Mouse (Mus musculus) cortical plate, adult 2 months (tissue): Measurements from ENCODE around the gene Patl2. TPM values are rescaled to one million over a fixed set of nuclear protein-coding genes. Genes with fewer than 3 reads are reported as not detected.
A peak's percentile ranks its signal among the peaks of the same experiment; 100 is the strongest.

ENCODE experiments used
- H3K27ac ChIP-seq: fragments of 200-500 bp; 2 replicates; pipeline ENCODE4 v1.5.1; 2012; ENCODE audit warnings: low read length, control low read depth, inconsistent platforms; ENCODE audit not compliant: insufficient read depth
- H3K4me1 ChIP-seq: fragments of 200-500 bp; 2 replicates; pipeline ENCODE4 v1.6.1; 2011; ENCODE audit warnings: low read length; ENCODE audit not compliant: control insufficient read depth, insufficient read depth
- H3K4me3 ChIP-seq: fragments of 200-500 bp; 2 replicates; pipeline ENCODE4 v1.5.1; 2011; ENCODE audit warnings: mild to moderate bottlenecking, low read length, control low read depth; ENCODE audit not compliant: insufficient read depth
- CTCF ChIP-seq: fragments of 200-500 bp; IDR thresholded peaks from 2 replicates; pipeline ENCODE4 v1.5.1; 2011; ENCODE audit warnings: mild to moderate bottlenecking, control low read depth, low read length; ENCODE audit not compliant: insufficient read depth; ENCODE audit errors: extremely low read depth
- POLR2A ChIP-seq: fragments of 200-500 bp; IDR thresholded peaks from 2 replicates; pipeline ENCODE4 v1.6.1; 2011; ENCODE audit warnings: mild to moderate bottlenecking, low read length, control low read depth; ENCODE audit not compliant: insufficient read depth; ENCODE audit errors: extremely low read depth
- polyA plus RNA-seq: library from polyadenylated mRNA; depleted of rRNA; stranded (reverse); fragments of >200 nt; gene quantifications from 2 replicates; pipeline ENCODE4 v1.2.3, GENCODE M21; 2012

Gene Patl2
- polyA plus RNA-seq, 1 experiment: 0.08 TPM

GRCm38 (mm10) chr2:122157561-122157960 is 28.4 kb downstream of the Patl2 start:
- no peak overlapping the region for H3K4me3 ChIP-seq
- H3K4me1 ChIP-seq: peaks cover 2% of the 10 kb centered on the region; the same call in 1 of the 2 replicates
- TF ChIP-seq CTCF (no peak), POLR2A (no peak)
- H3K27ac ChIP-seq: no peak overlapping the region

- TF ChIP-seq CTCF (no peak), POLR2A (no peak)
- no peak overlapping the region for H3K27ac ChIP-seq
- H3K4me3 ChIP-seq: no peak overlapping the region
- peaks cover 2% of the 10 kb centered on the region; the same call in 1 of the 2 replicates for H3K4me1 ChIP-seq
These were observed 29.8 kb downstream of the Patl2 start for GRCm38 (mm10) chr2:122156051-122156700.

GRCm38 (mm10) chr2:122155292-122155691 is 30.7 kb downstream of the Patl2 start:
- peaks cover 2% of the 10 kb centered on the region; the same call in 1 of the 2 replicates for H3K4me1 ChIP-seq
- no peak for TF ChIP-seq POLR2A
- no peak for TF ChIP-seq CTCF
- H3K27ac ChIP-seq: no peak overlapping the region
- no peak overlapping the region for H3K4me3 ChIP-seq

- TF ChIP-seq CTCF (no peak), POLR2A (no peak)
- Histone ChIP-seq H3K27ac (no peak overlapping the region), H3K4me1 (peaks cover 2% of the 10 kb centered on the region; the same call in 1 of the 2 replicates), H3K4me3 (no peak overlapping the region)
These were observed 31.5 kb downstream of the Patl2 start for GRCm38 (mm10) chr2:122154479-122154878.

GRCm38 (mm10) chr2:122153681-122154365 is 32.2 kb downstream of the Patl2 start:
- no peak overlapping the region for H3K27ac ChIP-seq
- no peak for TF ChIP-seq CTCF
- TF ChIP-seq POLR2A: no peak
- H3K4me3 ChIP-seq: no peak overlapping the region
- H3K4me1 ChIP-seq: peaks cover 2% of the 10 kb centered on the region; the same call in 1 of the 2 replicates

- TF ChIP-seq CTCF (no peak), POLR2A (no peak)
- Histone ChIP-seq H3K4me1 (no peaks in the 10 kb centered on the region; the same call in 1 of the 2 replicates), H3K27ac (no peak overlapping the region), H3K4me3 (no peak overlapping the region)
These were observed 33.1 kb downstream of the Patl2 start for GRCm38 (mm10) chr2:122152850-122153249.

GRCm38 (mm10) chr2:122151221-122151620 is 34.8 kb downstream of the Patl2 start:
- H3K4me3 ChIP-seq: no peak overlapping the region
- TF ChIP-seq POLR2A (no peak), CTCF (no peak)
- no peaks in the 10 kb centered on the region; the same call in 1 of the 2 replicates for H3K4me1 ChIP-seq
- H3K27ac ChIP-seq: no peak overlapping the region

GRCm38 (mm10) chr2:122149716-122150115 is 36.3 kb downstream of the Patl2 start:
- H3K4me1 ChIP-seq: no peaks in the 10 kb centered on the region; the same call in 1 of the 2 replicates
- TF ChIP-seq POLR2A (no peak), CTCF (no peak)
- H3K27ac ChIP-seq: no peak overlapping the region
- H3K4me3 ChIP-seq: no peak overlapping the region

- Histone ChIP-seq H3K4me1 (no peaks in the 10 kb centered on the region; the same call in 1 of the 2 replicates), H3K27ac (no peak overlapping the region), H3K4me3 (no peak overlapping the region)
- TF ChIP-seq POLR2A: no peak
- TF ChIP-seq CTCF: no peak
These were observed 36.7 kb downstream of the Patl2 start for GRCm38 (mm10) chr2:122149316-122149715.

- Histone ChIP-seq H3K4me1 (no peaks in the 10 kb centered on the region; the same call in 1 of the 2 replicates), H3K4me3 (peak overlapping the region; percentile 65), H3K27ac (no peak overlapping the region)
- TF ChIP-seq POLR2A (no peak), CTCF (no peak)
These were observed 37.6 kb downstream of the Patl2 start for GRCm38 (mm10) chr2:122148242-122148917.
